Mouse (Mus musculus) hematopoietic stem cell, adult 5-6 weeks (primary cell): ENCODE data around the gene Tbxas1. TPM values are rescaled to one million over a fixed set of nuclear protein-coding genes. Genes with fewer than 3 reads are reported as not detected.

Source experiments
- ATAC-seq, 2 experiments: fragments of 125-278 bp in 1 of 2; replicated peaks in 1 of 2; 2 replicates each; pipeline ENCODE4 v1.8.0; 2016 to 2017; ENCODE audit warnings: inconsistent platforms in 2 of 2, mild to moderate bottlenecking in 2 of 2, moderate number of reproducible peaks in 2 of 2, low read depth in 1 of 2, moderate TSS enrichment in 1 of 2; ENCODE audit not compliant: low FRiP score in 2 of 2, poor library complexity in 2 of 2, severe bottlenecking in 2 of 2, insufficient read depth in 1 of 2, low TSS enrichment in 1 of 2
- total RNA-seq: library from RNA; stranded (forward); fragments of 172-1452, 232-1000 nt; gene quantifications from 2 replicates; pipeline ENCODE4 v1.2.3, GENCODE M21; 2017

The Tbxas1 gene
- total RNA-seq, 1 experiment from 2014 or later = 53.0 TPM

GRCm38 (mm10) chr6:39132556-39132955 lies 257.4 kb downstream of the Tbxas1 start:
- ATAC-seq = no peak

Other genes with a start within 250 kb of the Tbxas1 start
- gene Klrg2, start 238.2 kb upstream of the Tbxas1 start, total RNA-seq = 0.89 TPM in 1 of 2 replicates, not detected in the other
- gene Clec2l, start 212.3 kb upstream of the Tbxas1 start, total RNA-seq = 0.31 TPM in 1 of 2 replicates, not detected in the other
- gene Hipk2, start 761 bp downstream of the Tbxas1 start, total RNA-seq = 11.8 and 14.1 TPM in 2 replicates
- gene Parp12, start 242.9 kb downstream of the Tbxas1 start, total RNA-seq = 30.5 and 31.1 TPM in 2 replicates